Mouse (Mus musculus) hindbrain, embryonic 12.5 days (tissue): Measurements from ENCODE around the gene Hspa4. TPM values are rescaled to one million over a fixed set of nuclear protein-coding genes. Genes with fewer than 3 reads are reported as not detected.
"Not testable (repeated sequence)": the region's sequence is repeated elsewhere in the genome, so short reads cannot be mapped to it uniquely, and the experiment has no call there.

Experiments used
- ATAC-seq: fragments of 200-750 bp; cut with Nextera tagmentation; 2 replicates; pipeline ENCODE4 v1.8.0; 2017; ENCODE audit warnings: moderate TSS enrichment; ENCODE audit not compliant: low FRiP score
- H3K27ac ChIP-seq: fragments of 300-500 bp; sonication (generic); 2 replicates; pipeline ENCODE4 v1.5.1; 2016; ENCODE audit warnings: mild to moderate bottlenecking
- H3K27me3 ChIP-seq: fragments of 300-500 bp; sonication (generic); 2 replicates; pipeline ENCODE4 v1.6.1; 2016; ENCODE audit warnings: mild to moderate bottlenecking
- H3K36me3 ChIP-seq: fragments of 300-500 bp; sonication (generic); 2 replicates; pipeline ENCODE4 v1.6.1; 2016; ENCODE audit warnings: mild to moderate bottlenecking
- H3K4me1 ChIP-seq: fragments of 300-500 bp; sonication (generic); 2 replicates; pipeline ENCODE4 v1.6.1; 2016
- H3K4me2 ChIP-seq: fragments of 300-500 bp; sonication (generic); replicated peaks from 2 replicates; pipeline ENCODE4 v1.6.1; 2016; ENCODE audit warnings: mild to moderate bottlenecking
- H3K4me3 ChIP-seq: fragments of 300-500 bp; sonication (generic); 2 replicates; pipeline ENCODE4 v1.5.1; 2016; ENCODE audit warnings: mild to moderate bottlenecking
- H3K9ac ChIP-seq: fragments of 300-500 bp; sonication (generic); 2 replicates; pipeline ENCODE4 v1.6.1; 2016; ENCODE audit warnings: mild to moderate bottlenecking, moderate library complexity
- H3K9me3 ChIP-seq: fragments of 300-500 bp; sonication (generic); replicated peaks from 2 replicates; pipeline ENCODE4 v1.6.1; 2016; ENCODE audit warnings: mild to moderate bottlenecking
- WGBS: fragments of 180-500 bp; shearing (Covaris S2); methylation state at CpG from one replicate; pipeline ENCODE4 v1.1.7; 2016; 5-methylcytosine and 5-hydroxymethylcytosine counted together
- polyA plus RNA-seq: library from polyadenylated mRNA; unstranded; fragments of >200 nt; fragmentation: Nextera tagmentation; extraction: Ambion mirVana; gene quantifications from 2 replicates; pipeline ENCODE4 v1.2.1, GENCODE M21; 2016

The Hspa4 gene
- polyA plus RNA-seq, 1 experiment from 2014 or later: 80.7 TPM

- Histone ChIP-seq H3K4me1 (peaks cover 12% of the 10 kb centered on the region), H3K4me3 (no peak overlapping the region), H3K9me3 (no peaks in the 10 kb centered on the region), H3K36me3 (no peaks in the 10 kb centered on the region), H3K9ac (no peak overlapping the region), H3K27me3 (no peaks in the 10 kb centered on the region), H3K4me2 (no peak overlapping the region), H3K27ac (no peak overlapping the region)
- ATAC-seq: no peak
- WGBS: 85% methylated on average over 14 of the region's 14 CpGs
Observed at GRCm38 (mm10) chr11:53304044-53304840, 4.0 kb upstream of the Hspa4 start.

GRCm38 (mm10) chr11:53301167-53301515, 884 bp upstream of the Hspa4 start:
- WGBS: 61% methylated on average over 9 of the region's 9 CpGs
- peak overlapping the region; percentile 78 for H3K4me2 ChIP-seq

GRCm38 (mm10) chr11:53299551-53300329, 517 bp downstream of the Hspa4 start:
- H3K4me1 ChIP-seq: peaks cover 28% of the 10 kb centered on the region
- H3K27ac ChIP-seq: peak overlapping the region; percentile 96
- 1% methylated on average over 78 of the region's 80 CpGs for WGBS
- peak overlapping the region; percentile 100 for H3K4me3 ChIP-seq
- peak overlapping the region; percentile 78 for H3K4me2 ChIP-seq
- H3K36me3 ChIP-seq: 0 out of 2 replicates have a peak, but pooled peaks cover 3% of the 10 kb centered on the region
- H3K9ac ChIP-seq: peak overlapping the region; percentile 92
- H3K27me3 ChIP-seq: no peaks in the 10 kb centered on the region
- no peaks in the 10 kb centered on the region for H3K9me3 ChIP-seq
- peak; percentile 83 for ATAC-seq

More at GRCm38 (mm10) chr11:53301167-53301515, 884 bp upstream of the Hspa4 start:
- Histone ChIP-seq H3K27ac (peak overlapping the region; percentile 96), H3K4me3 (peak overlapping the region; percentile 100), H3K27me3 (no peaks in the 10 kb centered on the region), H3K9ac (peak overlapping the region; percentile 70), H3K4me1 (peaks cover 28% of the 10 kb centered on the region), H3K9me3 (no peaks in the 10 kb centered on the region), H3K36me3 (0 out of 2 replicates have a peak, but pooled peaks cover 3% of the 10 kb centered on the region)
- no peak for ATAC-seq

DNA sequence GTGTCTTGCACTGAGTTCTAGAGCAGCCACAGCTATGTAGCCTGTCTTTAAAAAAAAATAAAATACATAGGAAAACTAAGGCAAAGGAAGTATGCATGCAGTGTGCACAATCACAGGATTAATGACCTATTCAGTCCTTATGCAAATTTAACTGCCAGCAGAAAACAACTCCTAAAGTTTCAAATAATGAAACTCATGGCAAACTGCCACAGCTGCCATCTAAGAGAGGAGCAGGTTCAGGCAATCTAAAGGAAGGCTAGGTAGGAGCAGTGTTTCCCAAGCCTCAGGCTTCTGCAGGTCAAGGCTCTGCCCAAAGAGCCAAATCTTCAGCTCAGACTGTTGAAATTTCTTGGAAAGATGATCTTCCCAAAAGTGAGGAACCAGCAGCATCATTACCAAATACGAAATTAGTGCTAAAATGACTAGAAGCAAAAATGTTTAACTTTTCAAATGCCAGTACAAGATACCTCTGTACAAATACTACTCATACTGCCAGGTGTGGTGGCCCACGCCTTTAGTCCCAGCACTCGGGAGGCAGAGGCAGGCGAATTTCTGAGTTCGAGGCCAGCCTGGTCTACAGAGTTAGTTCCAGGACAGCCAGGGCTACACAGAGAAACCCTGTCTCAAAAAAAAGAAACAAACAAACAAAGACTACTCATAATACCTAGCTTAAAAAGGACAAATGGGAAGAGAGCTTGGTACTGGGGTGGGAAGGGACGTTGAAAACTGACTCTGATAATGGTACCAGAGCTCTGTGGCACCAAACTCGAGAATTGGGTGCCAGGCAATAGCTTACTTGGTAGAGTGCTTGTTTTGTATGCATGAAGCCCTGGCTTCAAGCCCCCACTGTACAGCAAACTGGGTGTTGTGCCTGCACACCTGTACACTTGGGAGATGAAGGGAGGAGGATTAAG, 2.1 kb downstream of the Hspa4 start:
- Histone ChIP-seq H3K36me3 (0 out of 2 replicates have a peak, but pooled peaks cover 3% of the 10 kb centered on the region), H3K27me3 (no peaks in the 10 kb centered on the region), H3K9me3 (no peaks in the 10 kb centered on the region), H3K4me2 (peak overlapping the region; percentile 78), H3K9ac (0 out of 2 replicates have a peak overlapping the region, but pooled peaks have one; percentile 92), H3K4me1 (peaks cover 28% of the 10 kb centered on the region), H3K4me3 (no peak overlapping the region), H3K27ac (no peak overlapping the region)
- ATAC-seq: no peak
- 88% methylated on average over 7 of the region's 7 CpGs for WGBS

DNA sequence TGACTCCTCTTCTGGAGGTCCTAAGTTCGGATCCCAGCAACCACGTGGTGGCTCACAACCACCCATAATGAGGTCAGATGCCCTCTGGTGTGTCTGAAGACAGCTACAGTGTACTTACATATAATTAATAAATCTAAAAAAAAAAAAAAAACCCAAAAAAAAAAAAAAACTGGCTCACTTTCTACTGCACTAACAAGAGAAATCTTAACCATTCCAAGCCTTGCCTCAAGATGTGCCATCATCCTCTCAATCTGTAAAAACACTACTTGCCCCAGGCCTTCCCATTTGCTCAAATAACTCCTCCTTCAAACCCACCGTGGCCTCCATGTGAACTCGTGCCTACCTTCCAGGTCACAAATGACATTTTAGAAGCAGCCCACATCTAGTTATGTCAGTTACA, 3.4 kb downstream of the Hspa4 start:
- WGBS: 91% methylated on average over 4 of the region's 4 CpGs
- peaks cover 4% of the 10 kb centered on the region for H3K36me3 ChIP-seq

GRCm38 (mm10) chr11:53294441-53294840, 5.8 kb downstream of the Hspa4 start:
- Histone ChIP-seq H3K4me3 (no peak overlapping the region), H3K4me2 (no peak overlapping the region), H3K4me1 (peaks cover 19% of the 10 kb centered on the region), H3K9ac (no peak overlapping the region), H3K27ac (no peak overlapping the region), H3K27me3 (no peaks in the 10 kb centered on the region), H3K9me3 (no peaks in the 10 kb centered on the region), H3K36me3 (peaks cover 19% of the 10 kb centered on the region)
- WGBS: 91% methylated on average over 5 of the region's 5 CpGs
- no peak for ATAC-seq

More for the DNA sequence above, 3.4 kb downstream of the Hspa4 start:
- Histone ChIP-seq H3K27me3 (no peaks in the 10 kb centered on the region), H3K4me1 (peaks cover 28% of the 10 kb centered on the region), H3K9me3 (no peaks in the 10 kb centered on the region), H3K9ac (no peak overlapping the region), H3K27ac (no peak overlapping the region), H3K4me2 (no peak overlapping the region), H3K4me3 (no peak overlapping the region)
- ATAC-seq: no peak

- WGBS: 94% methylated on average over 11 of the region's 11 CpGs
- Histone ChIP-seq H3K9ac (no peak overlapping the region), H3K4me1 (no peaks in the 10 kb centered on the region), H3K36me3 (peaks cover 52% of the 10 kb centered on the region), H3K4me2 (no peak overlapping the region), H3K9me3 (no peaks in the 10 kb centered on the region), H3K27me3 (no peaks in the 10 kb centered on the region), H3K27ac (no peak overlapping the region), H3K4me3 (no peak overlapping the region)
- no peak for ATAC-seq
Observed at GRCm38 (mm10) chr11:53290871-53291270, 9.4 kb downstream of the Hspa4 start.

- 91% methylated on average over 2 of the region's 2 CpGs for WGBS
- H3K4me1 ChIP-seq, H3K9me3 ChIP-seq, H3K27me3 ChIP-seq, H3K9ac ChIP-seq, ATAC-seq, H3K4me2 ChIP-seq, H3K4me3 ChIP-seq, H3K27ac ChIP-seq: not testable (repeated sequence)
- H3K36me3 ChIP-seq: peaks cover 58% of the 10 kb centered on the region
Observed at GRCm38 (mm10) chr11:53290187-53290586, 10.1 kb downstream of the Hspa4 start.

DNA sequence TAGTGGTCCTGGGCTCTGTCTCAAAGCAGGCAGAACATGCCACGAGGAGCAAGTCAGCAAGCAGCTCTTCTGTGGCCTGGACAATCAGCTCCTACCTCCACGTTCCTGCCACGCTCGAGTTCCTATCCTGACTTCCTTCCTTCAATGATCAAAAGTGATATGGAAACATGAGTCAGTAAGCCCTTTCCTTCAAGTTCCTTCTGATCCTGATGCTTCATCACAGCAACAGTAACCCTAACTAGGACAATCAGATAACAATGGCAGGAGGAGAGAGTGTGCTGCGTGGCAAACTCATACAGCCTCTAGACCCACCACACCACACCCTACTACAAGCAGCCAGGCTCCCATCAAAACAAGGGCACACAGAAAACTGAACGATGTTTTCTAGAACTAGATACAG, 14.4 kb downstream of the Hspa4 start:
- WGBS: 93% methylated on average over 6 of the region's 6 CpGs

DNA sequence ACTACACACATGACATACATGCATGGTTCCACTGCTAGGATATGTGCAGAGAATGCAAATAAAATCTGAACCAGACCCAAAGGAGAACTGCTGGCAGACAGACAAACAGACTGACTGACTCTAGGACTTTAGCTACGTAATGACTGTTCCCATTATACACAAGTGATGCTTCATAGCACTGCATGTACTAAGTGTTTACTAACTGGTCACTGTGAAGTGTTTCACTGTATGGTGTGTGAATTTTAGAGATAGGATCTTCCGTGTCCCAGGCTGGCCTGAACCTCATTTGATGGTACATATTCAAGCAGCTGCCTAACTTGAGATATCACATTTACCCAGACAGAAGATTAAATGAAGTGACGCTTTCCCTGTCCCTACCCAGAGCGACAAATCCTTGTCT, 21.8 kb downstream of the Hspa4 start:
- H3K27me3 ChIP-seq: no peaks in the 10 kb centered on the region
- WGBS: 90% methylated on average over 4 of the region's 4 CpGs
- H3K27ac ChIP-seq: no peak overlapping the region
- no peaks in the 10 kb centered on the region for H3K4me1 ChIP-seq
- ATAC-seq: no peak
- no peaks in the 10 kb centered on the region for H3K9me3 ChIP-seq
- peaks cover 57% of the 10 kb centered on the region for H3K36me3 ChIP-seq
- no peak overlapping the region for H3K4me2 ChIP-seq
- no peak overlapping the region for H3K9ac ChIP-seq
- H3K4me3 ChIP-seq: no peak overlapping the region

More for the DNA sequence above, 14.4 kb downstream of the Hspa4 start:
- Histone ChIP-seq H3K36me3 (peaks cover 81% of the 10 kb centered on the region), H3K27me3 (no peaks in the 10 kb centered on the region), H3K9ac (no peak overlapping the region), H3K27ac (no peak overlapping the region), H3K4me3 (no peak overlapping the region), H3K4me2 (no peak overlapping the region), H3K4me1 (no peaks in the 10 kb centered on the region), H3K9me3 (no peaks in the 10 kb centered on the region)
- ATAC-seq: no peak

- no peak overlapping the region for H3K4me2 ChIP-seq
- no peak overlapping the region for H3K4me3 ChIP-seq
- 98% methylated on average over 3 of the region's 3 CpGs for WGBS
- no peak overlapping the region for H3K9ac ChIP-seq
- H3K27ac ChIP-seq: no peak overlapping the region
- ATAC-seq: no peak
- H3K9me3 ChIP-seq: no peaks in the 10 kb centered on the region
- H3K27me3 ChIP-seq: no peaks in the 10 kb centered on the region
- H3K4me1 ChIP-seq: no peaks in the 10 kb centered on the region
- peaks cover 63% of the 10 kb centered on the region for H3K36me3 ChIP-seq
Observed at GRCm38 (mm10) chr11:53275358-53275757, 24.9 kb downstream of the Hspa4 start.

- Histone ChIP-seq H3K27me3 (no peaks in the 10 kb centered on the region), H3K27ac (no peak overlapping the region), H3K4me2 (no peak overlapping the region), H3K9ac (no peak overlapping the region), H3K36me3 (peaks cover 75% of the 10 kb centered on the region), H3K9me3 (no peaks in the 10 kb centered on the region), H3K4me1 (no peaks in the 10 kb centered on the region), H3K4me3 (no peak overlapping the region)
- ATAC-seq: no peak
- WGBS: 95% methylated on average over 5 of the region's 5 CpGs
Observed at GRCm38 (mm10) chr11:53273313-53273712, 26.9 kb downstream of the Hspa4 start.
